8 mouse cellular contexts compared by ENCODE assay signal in the genomic region with DNA sequence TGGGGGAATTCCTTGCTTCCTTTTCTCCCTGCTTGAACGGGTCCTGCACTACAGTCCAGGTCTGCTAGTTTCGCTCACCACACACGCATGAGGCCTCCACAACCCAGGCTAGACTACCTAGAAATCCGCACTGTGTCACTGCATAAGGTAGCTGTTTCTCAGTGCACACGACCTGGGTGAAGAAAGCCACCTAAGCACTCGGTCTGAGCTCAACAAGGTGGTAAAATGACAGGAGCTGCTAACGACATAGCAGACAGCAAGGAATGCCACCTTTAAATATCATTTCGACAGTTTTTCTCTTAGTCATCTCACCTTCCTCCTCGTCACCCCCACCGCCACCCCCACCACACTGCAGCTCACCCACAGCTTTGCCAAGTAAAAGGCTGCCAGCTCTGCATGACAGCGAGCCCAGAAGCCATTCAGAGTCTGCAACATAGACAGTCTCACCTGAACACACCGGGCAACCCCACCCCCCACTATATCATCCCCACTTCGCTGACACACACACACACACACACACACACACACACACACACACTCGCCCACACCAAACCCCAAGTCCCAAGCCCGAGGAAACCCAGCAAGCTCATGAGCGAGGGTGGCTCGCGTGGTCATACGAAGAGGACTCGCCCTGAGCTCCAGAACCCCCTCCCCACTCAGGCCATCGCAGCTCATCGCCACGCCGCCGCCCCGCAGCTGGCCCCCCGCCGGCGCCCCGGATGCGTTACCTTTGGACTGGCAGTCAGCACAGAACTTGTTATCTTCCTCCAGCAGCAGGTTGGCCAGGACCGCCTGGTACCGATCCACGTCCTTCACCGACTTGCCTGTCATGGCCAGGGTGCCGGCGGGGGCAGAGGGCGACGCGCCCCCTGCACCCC. TPM values are rescaled to one million over a fixed set of nuclear protein-coding genes. Genes with fewer than 3 reads are reported as not detected.
DNase-seq lines count a peak whose midpoint lies in the region; ATAC-seq and TF ChIP-seq lines count a peak whose summit lies in the region.

No protein-coding gene starts in this region.

- peak; percentile 43 for DNase-seq in kidney, adult 9 months
- no peak for DNase-seq in kidney, postnatal 4 days
- no peak for DNase-seq in forebrain, embryonic 10.5 days (ENCODE audit: extremely low spot score, low spot score)
- peak; percentile 64 for DNase-seq in liver
- DNase-seq in natural killer cell, adult 2 months (ENCODE audit: low spot score in 2 of 2), result peak; percentile 47 to 63
- peak; percentile 33 for DNase-seq in thymus, postnatal 0 days (ENCODE audit: low spot score)

- peak overlapping the region; percentile 93 for H3K9ac ChIP-seq in hindbrain, embryonic 16.5 days (ENCODE audit: low read depth, low read length)

- peak; percentile 41 for ATAC-seq in hindbrain, embryonic 16.5 days

- no peaks in the 10 kb centered on the region for H3K27me3 ChIP-seq in forebrain, embryonic 10.5 days (ENCODE audit: poor library complexity, severe bottlenecking)
- no peaks in the 10 kb centered on the region for H3K27me3 ChIP-seq in hindbrain, embryonic 16.5 days (replicated peaks; ENCODE audit: control insufficient read depth, insufficient read depth, low read length)

- H3K27ac ChIP-seq in bone marrow macrophage, adult 2 months (ENCODE audit: insufficient read depth, low read depth, low read length), result peak overlapping the region; percentile 29
- H3K27ac ChIP-seq in forebrain, embryonic 10.5 days, result peak overlapping the region; percentile 90
- H3K27ac ChIP-seq in hindbrain, embryonic 16.5 days (ENCODE audit: low read depth, low read length), result peak overlapping the region; percentile 80

- H3K4me2 ChIP-seq in hindbrain, embryonic 16.5 days (ENCODE audit: low read length), result peak overlapping the region; percentile 74

- 9% methylated on average over 39 of the region's 40 CpGs for WGBS in forebrain, embryonic 10.5 days
- WGBS in hindbrain, embryonic 16.5 days, result 4% methylated on average over 40 of the region's 40 CpGs

- peak overlapping the region; percentile 95 for H3K4me3 ChIP-seq in bone marrow macrophage, adult 2 months (ENCODE audit: insufficient read depth, low read length)
- peak overlapping the region; percentile 97 for H3K4me3 ChIP-seq in forebrain, embryonic 10.5 days
- peak overlapping the region; percentile 99 for H3K4me3 ChIP-seq in hindbrain, embryonic 16.5 days (ENCODE audit: low read length)

- peaks cover 41% of the 10 kb centered on the region for H3K4me1 ChIP-seq in bone marrow macrophage, adult 2 months (ENCODE audit: control insufficient read depth, insufficient read depth, low read length)
- H3K4me1 ChIP-seq in forebrain, embryonic 10.5 days, result peaks cover 26% of the 10 kb centered on the region
- H3K4me1 ChIP-seq in hindbrain, embryonic 16.5 days (ENCODE audit: control insufficient read depth, insufficient read depth, low read depth, low read length), result peaks cover 15% of the 10 kb centered on the region

- H3K36me3 ChIP-seq in forebrain, embryonic 10.5 days (replicated peaks), result no peaks in the 10 kb centered on the region
- H3K36me3 ChIP-seq in hindbrain, embryonic 16.5 days (ENCODE audit: control insufficient read depth, insufficient read depth, low read length), result no peaks in the 10 kb centered on the region

- no peak for TF ChIP-seq CTCF in bone marrow macrophage, adult 2 months (IDR thresholded peaks at IDR 0.05; ENCODE audit: low read depth, low read length)

- no peaks in the 10 kb centered on the region for H3K9me3 ChIP-seq in forebrain, embryonic 10.5 days
- H3K9me3 ChIP-seq in hindbrain, embryonic 16.5 days (ENCODE audit: control insufficient read depth, low read length), result no peaks in the 10 kb centered on the region

- TF ChIP-seq POLR2A in bone marrow macrophage, adult 2 months (IDR thresholded peaks at IDR 0.05; ENCODE audit: borderline replicate concordance, low read depth, low read length), result no peak

RNA-seq across cellular contexts. Expression of gene Smap2, which starts 0.8 kb away (rescaled TPM):
- 137 and 139 TPM in 2 replicates for polyA plus RNA-seq in bone marrow macrophage, adult 2 months (2012; ENCODE audit: insufficient read depth, insufficient read length, missing spikeins)
- 11.3 and 13.5 TPM in 2 replicates for polyA plus RNA-seq in forebrain, embryonic 10.5 days (2016; fragmentation: Nextera tagmentation; extraction: Ambion mirVana)
- polyA plus RNA-seq in hindbrain, embryonic 16.5 days (2015; fragmentation: Nextera tagmentation; extraction: Ambion mirVana), result 40.9 and 42.3 TPM in 2 replicates
- 39.0 and 39.1 TPM in 2 replicates for polyA plus RNA-seq in thymus, postnatal 0 days (2015; fragmentation: Nextera tagmentation; extraction: Ambion mirVana)

RNA-seq across cellular contexts. Expression of gene Col9a2, which starts 22.9 kb away (rescaled TPM):
- polyA plus RNA-seq in bone marrow macrophage, adult 2 months (2012; ENCODE audit: insufficient read depth, insufficient read length, missing spikeins), result not detected in 2 replicates
- 1.4 and 1.5 TPM in 2 replicates for polyA plus RNA-seq in forebrain, embryonic 10.5 days (2016; fragmentation: Nextera tagmentation; extraction: Ambion mirVana)
- 15.4 and 19.3 TPM in 2 replicates for polyA plus RNA-seq in hindbrain, embryonic 16.5 days (2015; fragmentation: Nextera tagmentation; extraction: Ambion mirVana)
- 0.20 and 0.41 TPM in 2 replicates for polyA plus RNA-seq in thymus, postnatal 0 days (2015; fragmentation: Nextera tagmentation; extraction: Ambion mirVana)

Comparison
In these comparisons a context has a peak if more than half of its experiments do, and no peak if none do; other contexts are left out.
1. DNase-seq: peak in kidney, adult 9 months (single experiment), liver (single experiment), natural killer cell, adult 2 months (2 of 2) and thymus, postnatal 0 days (single experiment); none in kidney, postnatal 4 days (0 of 2) and forebrain, embryonic 10.5 days (single experiment).
2. H3K27ac ChIP-seq: peak in every context shown above with its lines; median percentile 90 in forebrain, embryonic 10.5 days; 80 in hindbrain, embryonic 16.5 days; 29 in bone marrow macrophage, adult 2 months.
3. Peak in every context shown above with its lines, with median percentiles within 50 percentile points of each other: H3K4me3 ChIP-seq.